Mouse (Mus musculus): ENCODE data around the gene Cs.

DNA sequence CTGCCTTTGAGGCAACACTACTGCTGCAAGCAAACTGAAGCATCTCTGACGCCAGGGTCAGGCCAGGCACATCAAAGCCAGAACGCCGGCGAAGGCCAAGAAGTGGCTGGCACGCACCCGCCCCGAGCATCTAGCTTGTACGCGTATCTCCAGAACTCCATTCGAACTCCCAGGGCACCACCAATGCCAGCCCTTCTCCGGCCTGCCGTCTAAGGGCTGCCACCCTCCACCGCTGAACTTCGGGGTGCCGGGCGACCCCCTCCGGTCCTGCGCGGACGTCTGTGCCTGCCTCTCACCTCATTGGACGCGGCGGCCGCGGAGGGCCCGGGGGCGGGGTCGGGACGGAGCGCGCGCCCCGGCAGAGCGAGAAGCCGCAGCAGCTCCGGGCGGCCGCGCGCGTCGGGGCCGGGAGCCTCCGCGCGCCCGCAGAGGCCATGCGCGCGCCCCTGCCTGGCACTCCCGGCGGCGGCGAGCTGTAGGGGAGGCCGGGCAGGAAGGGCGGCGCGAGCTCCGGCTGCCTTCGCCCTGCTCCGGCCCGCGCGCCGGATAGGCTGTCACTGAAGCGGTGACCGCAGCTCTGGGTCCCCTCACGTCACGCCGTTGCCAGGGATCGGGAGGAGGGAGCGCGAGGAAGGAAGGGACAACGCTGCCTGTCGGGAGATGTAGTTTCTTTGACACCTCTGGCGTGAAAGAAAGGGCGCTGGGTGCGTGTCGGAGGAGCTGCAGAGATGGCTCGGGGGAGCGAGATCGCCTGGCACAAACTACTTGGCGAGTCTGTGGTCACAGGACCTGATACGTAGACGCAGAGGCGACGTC is 31.1 kb downstream of the Cs start, which contains the start of gene Coq10a:
- TF ChIP-seq CTCF (IDR thresholded peaks at IDR 0.05; ENCODE audit: control insufficient read depth, insufficient read depth, insufficient read length) = no peak
- peak; percentile 76 for TF ChIP-seq MAX (IDR thresholded peaks at IDR 0.05)
- TF ChIP-seq USF1 (IDR thresholded peaks at IDR 0.05; ENCODE audit: low read depth) = peak; percentile 14
